Mouse (Mus musculus) adrenal gland, adult 8-10 months (tissue): ENCODE data around the gene Ltc4s. TPM values are rescaled to one million over a fixed set of nuclear protein-coding genes. Genes with fewer than 3 reads are reported as not detected.

Experiments used
- DNase-seq: peaks from one replicate; pipeline ENCODE4 v3.0.0; 2022
- total RNA-seq, 4 experiments: library from RNA; stranded (reverse); gene quantifications; 2 replicates each; pipeline ENCODE4 v1.2.4; 2022

Ltc4s gene
- total RNA-seq, 4 experiments from 2014 or later = 8.3 to 28.7 (median 11.8) TPM

GRCm38 (mm10) chr11:50245269-50245668 is 6.9 kb upstream of the Ltc4s start:
- DNase-seq = no peak

DNA sequence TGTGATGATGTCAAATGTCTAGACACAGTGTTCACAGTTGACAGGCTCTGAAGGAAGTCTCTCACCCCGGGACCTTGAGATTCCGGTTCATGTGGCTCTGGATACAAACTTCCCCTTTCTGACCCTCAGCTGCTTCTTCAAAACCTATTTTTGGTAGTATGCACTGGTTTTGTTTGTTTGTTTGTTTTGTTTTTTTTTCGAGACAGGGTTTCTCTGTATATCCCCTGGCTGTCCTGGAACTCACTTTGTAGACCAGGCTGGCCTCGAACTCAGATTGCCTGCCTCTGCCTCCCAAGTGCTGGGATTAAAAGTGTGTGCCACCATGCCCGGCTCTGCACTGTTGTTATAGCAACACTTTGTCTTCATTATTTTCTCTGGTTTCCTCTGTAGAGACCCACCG is 5.5 kb upstream of the Ltc4s start:
- DNase-seq = no peak

- DNase-seq = no peak
Observed at GRCm38 (mm10) chr11:50240235-50240911, 2.0 kb upstream of the Ltc4s start.

GRCm38 (mm10) chr11:50238821-50239791 is 690 bp upstream of the Ltc4s start:
- no peak for DNase-seq

GRCm38 (mm10) chr11:50236937-50237835 is 1.2 kb downstream of the Ltc4s start:
- DNase-seq = no peak

GRCm38 (mm10) chr11:50236540-50236936 is 1.9 kb downstream of the Ltc4s start:
- peak; percentile 86 for DNase-seq

- no peak for DNase-seq
Observed at GRCm38 (mm10) chr11:50234606-50235005, 3.8 kb downstream of the Ltc4s start.

- no peak for DNase-seq
Observed at GRCm38 (mm10) chr11:50233993-50234392, 4.4 kb downstream of the Ltc4s start.

DNA sequence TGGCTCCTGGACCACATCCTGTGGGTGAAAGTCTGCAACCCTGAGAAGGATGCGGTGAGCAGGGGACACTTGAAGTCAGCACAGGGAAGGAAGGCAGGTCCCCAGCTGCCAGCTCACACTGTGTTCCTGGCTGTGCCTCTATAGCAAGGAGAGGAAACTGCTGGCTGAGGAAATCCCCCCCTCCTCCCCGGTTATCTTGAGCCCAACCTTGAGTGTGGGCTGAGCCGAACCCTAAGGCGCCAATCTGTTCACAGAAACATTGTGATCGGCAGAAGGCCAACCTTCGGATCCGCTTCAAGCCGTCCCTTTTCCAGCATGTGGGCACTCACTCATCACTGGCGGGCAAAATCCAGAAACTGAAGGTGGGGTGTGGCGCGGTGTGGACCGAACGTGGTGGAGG is 5.4 kb downstream of the Ltc4s start:
- DNase-seq = no peak

GRCm38 (mm10) chr11:50231411-50231810 is 7.0 kb downstream of the Ltc4s start:
- DNase-seq = no peak

DNA sequence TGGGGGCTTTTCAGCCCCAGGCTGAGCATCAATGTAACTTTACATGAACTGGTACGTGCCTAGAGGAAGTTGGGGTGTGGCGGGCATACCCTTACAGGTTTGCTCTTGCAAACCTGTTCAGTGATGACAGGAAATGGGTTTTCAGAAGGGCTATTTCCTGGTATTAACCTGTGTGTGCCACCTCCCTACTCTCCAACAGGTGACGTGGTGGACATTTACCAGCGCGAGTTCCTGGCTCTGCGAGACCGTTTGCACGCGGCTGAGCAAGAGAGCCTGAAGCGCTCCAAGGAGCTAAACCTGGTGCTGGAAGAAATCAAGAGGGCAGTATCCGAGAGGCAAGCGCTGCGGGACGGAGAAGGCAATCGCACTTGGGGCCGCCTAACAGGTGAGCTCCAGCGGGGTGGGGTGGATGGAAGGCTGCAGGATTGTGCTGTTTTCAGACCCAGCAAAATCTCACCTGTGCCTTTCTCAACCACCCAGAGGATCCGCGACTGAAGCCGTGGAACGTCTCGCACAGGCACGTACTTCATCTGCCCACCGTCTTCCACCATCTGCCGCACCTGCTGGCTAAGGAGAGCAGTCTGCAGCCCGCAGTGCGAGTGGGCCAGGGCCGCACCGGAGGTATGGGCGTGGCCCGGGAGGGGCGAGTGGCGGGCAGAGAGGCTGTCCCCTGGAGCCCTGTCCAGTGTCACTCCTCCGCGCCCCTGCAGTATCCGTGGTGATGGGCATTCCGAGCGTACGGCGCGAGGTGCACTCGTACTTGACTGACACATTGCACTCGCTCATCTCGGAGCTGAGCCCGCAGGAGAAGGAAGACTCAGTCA is 7.7 kb downstream of the Ltc4s start:
- DNase-seq = no peak

GRCm38 (mm10) chr11:50229252-50229910 is 9.0 kb downstream of the Ltc4s start:
- no peak for DNase-seq

GRCm38 (mm10) chr11:50228772-50229171 is 9.6 kb downstream of the Ltc4s start:
- DNase-seq = no peak

- no peak for DNase-seq
Observed at GRCm38 (mm10) chr11:50227736-50228135, 10.7 kb downstream of the Ltc4s start.

DNA sequence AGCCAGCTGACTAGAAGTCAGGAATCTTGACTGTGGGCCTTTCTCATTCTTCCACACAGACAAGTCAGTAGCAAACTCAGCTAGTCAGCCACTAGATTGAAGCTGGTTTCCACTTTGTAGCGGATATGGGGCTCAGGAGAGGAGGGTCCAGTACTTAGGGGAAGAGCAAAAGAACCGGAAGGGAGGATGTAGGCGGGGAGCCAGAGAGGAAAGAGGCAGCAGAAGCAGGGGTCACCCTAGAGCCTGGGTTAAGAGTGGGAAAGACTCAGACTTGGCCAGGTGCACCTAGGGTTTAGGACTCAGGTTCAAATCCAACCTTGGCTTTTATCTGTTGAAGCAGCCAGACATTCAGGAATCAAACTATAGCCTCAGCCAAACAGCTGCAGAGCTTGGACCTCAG is 11.2 kb downstream of the Ltc4s start:
- no peak for DNase-seq

DNA sequence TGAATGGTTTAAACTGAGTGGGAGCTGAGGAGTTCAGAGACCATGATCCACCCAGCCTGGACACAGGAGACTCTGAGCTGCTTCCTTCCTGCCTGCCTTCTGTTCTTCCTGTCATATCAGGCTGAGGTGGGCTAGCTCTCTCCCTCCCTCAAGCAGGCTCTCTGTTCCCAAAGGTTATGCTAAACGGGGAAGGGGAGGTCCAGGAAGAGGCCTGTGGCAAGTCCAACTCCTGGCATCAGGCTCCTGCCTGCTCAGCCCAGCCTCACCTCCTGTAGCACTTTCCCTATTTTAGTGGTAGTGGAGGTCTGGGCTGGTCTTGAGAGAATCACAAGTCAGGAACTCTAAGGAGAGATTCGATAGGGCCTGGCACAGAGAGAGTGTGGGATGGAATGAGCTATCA is 12.0 kb downstream of the Ltc4s start:
- no peak for DNase-seq

DNA sequence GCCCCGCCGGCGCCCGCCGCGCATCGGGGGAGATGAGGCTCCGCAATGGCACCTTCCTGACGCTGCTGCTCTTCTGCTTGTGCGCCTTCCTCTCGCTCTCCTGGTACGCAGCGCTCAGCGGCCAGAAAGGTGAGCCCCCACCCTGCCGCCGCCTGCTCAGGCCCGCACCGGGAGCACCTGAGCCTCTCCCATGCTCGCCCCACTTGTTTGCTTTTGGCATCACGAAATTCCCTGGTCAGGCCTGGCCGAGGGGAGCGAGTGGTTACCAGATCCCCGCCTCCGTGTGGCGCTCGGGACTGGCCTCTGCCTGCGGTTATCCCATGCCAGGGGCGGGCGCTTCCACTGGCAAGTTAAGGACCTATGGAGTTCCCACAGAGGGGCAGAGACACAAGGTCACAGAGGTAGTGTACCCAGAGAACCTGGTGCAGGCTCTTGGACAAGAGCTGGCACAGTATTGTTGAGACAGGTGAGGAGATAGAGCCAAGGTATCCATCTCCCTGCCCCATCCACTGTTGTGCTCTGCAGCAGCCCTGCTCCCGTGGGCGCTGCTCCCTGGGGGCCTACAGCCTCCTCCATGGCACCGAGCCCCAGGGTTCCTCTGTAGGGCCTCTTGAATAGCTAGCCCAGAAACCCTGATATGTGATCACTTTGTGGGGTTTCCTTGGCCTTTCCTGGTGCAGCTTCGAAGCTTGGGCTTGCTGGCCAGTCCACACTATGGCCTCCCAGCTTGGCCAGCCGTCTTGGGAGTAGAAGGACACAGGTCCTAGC is 12.6 kb downstream of the Ltc4s start:
- DNase-seq = no peak

GRCm38 (mm10) chr11:50224671-50225530 is 13.5 kb downstream of the Ltc4s start:
- peak; percentile 83 for DNase-seq
